Mouse (Mus musculus) CD4-positive helper T cell, adult 2 months (primary cell): ENCODE measurements around the gene Rnf34.

Source experiments
- DNase-seq: peaks from one replicate; pipeline ENCODE4 v3.0.0-alpha.2; 2012; ENCODE audit warnings: low read depth, missing footprints, low spot score

Rnf34 gene

DNA sequence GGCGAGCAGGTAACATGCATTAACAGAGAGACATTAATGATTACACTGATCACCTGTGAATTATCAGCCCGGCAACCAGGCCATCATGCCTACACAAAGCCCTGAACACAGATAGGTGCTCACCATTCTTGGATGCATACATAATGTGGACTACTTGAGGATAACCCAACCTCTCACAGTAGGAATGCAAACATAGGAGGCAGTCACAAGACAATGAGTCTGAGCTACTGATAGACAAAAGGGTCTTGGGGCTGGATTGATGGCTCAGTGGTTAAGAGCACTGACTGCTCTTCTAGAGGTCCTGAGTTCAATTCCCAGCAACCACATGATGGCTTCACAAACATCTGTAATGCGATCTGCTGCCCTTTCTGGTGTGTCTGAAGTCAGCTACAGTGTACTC is 22.8 kb downstream of the Rnf34 start:
- DNase-seq: no peak

DNA sequence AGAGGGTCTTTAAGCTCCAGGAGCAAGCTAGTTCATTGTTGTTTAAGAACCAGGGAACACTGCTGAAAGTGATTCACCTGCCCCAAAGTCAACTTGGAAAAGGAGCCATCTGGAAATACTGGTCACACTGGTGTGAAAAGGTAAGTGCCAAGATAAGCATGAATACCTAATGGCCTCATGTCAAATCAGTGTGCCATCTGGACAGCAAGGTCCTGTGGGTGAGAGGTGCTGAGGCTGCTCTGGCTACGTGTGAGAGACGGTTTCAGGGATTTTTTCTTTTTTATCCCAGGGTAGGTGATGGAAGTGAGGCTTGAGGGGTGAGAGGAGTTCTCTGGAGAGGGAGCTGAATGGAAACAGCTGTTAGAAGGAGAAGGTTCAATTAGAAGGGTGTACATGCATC is 23.7 kb downstream of the Rnf34 start:
- no peak for DNase-seq

DNA sequence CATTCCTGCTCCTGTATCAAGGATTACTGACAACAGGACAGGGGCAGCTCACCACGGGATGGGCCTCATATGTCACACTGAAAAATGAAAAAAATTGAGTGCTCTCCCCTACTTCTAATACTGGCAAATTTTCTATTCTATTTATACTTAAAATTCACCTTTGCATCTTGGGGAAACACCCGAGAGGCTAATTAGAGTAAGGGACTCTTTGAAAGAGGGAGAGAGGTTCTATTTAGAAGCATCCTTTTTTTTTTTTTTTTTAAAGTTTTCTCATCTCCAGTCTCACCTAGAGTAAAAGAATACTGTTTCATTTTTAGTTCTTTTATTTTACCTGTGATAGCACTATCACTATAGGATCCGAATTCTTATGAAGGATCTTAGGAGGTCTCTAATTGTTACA is 24.5 kb downstream of the Rnf34 start:
- no peak for DNase-seq

DNA sequence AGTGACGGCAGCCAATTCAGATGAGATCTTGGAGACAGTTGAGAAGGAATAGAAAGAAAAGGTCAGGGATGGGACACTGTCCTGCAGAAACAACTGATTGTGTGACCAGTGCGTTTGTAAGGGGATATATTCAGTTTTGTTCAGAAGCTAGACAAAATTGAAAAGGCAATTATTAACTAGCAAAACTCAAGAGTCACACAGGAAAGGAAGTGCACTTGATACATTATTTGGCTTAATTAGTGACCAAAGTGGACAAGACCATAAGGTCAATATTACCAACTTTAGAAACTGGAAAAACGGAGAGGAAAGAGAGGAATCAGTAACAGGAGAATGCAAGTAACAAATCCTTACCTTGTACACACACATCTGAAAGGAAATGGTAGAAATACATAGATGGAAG is 26.8 kb downstream of the Rnf34 start:
- DNase-seq: no peak

DNA sequence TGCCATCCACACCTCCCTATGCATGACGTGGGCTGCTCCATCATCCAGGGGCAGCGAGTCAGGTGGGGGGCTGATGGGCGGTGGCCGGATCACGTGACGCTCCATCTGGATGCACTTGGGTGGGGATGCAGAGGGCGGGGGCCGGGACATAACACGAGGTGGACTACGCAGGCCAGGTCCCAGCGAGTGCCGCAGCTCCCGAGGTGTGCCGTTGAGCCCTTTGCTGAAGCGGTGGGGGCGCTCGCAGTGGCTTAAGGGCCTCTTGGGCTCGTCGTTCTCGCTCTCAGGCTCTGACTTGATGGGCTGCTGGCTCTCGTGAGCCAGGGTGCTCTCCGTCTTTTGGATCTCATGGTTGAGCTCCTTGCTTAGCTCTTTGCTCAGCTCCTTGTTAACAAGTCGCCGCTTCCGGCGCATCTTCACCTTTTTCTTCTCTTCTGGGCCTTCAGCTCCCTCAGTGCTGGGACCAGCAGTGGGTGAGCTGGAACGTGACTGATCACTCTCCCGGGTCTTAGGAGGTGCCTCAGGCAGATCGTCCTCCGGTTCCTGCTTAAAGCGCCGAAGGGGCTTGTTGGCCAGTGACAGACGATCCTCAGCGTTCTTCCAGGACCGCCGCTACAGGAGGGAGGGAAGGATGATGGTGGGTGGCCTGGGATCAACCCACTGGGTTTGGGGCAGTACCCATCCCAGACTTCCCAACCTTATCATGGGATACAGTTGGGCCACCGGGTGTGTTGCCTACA is 30.6 kb downstream of the Rnf34 start:
- DNase-seq: no peak

DNA sequence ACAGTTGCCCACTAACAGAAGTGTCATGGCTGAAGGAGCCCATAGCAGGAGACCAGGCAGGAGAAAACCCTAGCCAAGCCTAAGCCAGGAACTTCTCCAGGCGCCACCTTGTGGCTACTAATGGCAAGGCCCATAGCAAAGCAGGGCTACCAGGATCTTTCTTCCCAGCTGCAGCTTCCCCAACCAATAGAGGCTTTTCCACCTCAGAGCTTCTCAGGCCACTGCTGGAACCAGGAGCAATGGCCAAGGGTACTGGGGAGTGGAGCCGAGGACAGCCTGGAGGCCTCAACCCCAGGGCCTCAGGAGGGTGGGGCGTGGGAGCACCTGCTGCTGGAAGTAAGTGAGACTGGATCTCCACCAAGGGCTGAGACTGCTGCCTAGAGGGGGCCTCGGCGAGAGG is 31.5 kb downstream of the Rnf34 start:
- peak; percentile 60 for DNase-seq

DNA sequence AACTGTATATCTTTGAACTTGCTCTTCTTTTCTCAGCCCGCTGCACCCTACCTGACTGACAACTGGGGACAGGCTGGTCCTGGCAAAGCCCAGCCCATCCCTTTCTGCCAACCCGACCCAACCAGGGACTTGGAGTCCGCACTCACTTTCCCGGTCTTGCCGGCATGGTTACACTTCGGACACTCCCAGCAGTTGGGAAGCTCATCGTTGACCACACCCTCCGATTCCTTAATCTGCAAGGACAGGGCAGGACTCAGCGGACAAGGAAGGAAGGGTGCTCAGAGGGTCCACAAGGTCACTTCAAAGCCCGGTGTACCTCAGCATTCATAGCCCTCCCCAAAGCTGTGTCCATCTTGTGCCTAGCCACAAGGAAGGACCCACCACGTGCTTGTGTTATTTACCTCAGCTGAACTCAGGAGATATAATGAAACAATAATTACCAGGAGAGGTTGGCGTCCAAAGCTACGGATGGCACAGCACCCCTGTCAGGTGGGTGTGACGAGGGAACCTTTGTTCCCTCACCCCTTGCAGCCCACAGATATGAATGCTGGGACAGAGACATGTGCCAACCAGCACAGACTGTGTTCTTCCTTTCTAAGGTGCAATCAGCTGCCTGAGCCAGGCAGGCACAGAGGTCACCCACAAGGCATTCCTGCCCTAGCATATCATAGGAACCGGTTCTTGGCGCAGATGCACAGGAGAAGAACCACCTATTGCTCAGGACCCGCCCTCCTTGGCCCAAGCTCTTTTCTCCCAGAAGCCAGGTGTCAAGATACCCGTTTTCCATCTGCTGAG is 32.6 kb downstream of the Rnf34 start:
- no peak for DNase-seq

DNA sequence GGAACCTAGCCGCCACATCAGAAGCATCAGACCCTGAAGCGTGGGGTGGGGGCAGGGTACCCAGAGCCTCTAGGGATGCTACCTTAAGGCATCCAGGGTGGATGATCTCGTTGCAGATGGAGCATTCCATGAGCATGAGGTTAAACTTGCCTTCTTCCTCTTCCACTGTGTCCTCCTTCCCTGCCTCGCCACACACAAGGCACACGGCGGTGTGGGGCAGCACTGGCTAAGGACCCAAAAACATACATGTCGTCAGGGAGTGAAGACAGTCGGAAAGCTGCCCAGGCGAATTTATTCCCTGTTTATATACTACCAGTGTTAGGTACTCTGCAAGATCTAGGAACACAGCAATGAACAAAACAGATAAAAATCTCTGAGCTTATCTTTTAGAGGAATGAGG is 33.4 kb downstream of the Rnf34 start:
- no peak for DNase-seq

DNA sequence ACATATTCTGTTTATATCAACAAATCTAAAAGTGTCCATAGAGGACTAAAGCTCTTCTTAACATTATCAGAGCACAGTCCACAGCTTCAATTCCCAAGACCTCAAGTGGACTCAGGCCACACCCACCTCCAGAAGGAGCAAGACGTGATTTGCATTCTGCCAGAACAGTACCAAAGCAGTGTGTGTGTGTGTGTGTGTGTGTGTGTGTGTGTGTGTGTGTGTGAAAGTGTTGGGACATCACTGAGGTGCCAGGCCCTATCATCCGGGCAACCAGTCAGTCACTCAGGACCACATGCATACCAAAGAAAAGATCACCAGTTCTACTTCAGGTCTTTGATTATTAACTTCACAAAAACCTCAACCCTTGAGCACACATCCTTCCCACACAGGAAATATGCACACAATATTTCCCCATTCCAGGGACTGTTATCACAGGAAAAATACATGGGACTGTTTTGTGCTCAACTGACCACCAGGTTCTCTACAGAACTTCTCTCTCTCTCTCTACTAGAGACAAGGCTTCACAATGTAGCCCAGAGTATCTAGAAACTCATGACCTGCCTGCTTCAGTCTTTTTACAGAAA is 33.9 kb downstream of the Rnf34 start:
- DNase-seq: no peak

DNA sequence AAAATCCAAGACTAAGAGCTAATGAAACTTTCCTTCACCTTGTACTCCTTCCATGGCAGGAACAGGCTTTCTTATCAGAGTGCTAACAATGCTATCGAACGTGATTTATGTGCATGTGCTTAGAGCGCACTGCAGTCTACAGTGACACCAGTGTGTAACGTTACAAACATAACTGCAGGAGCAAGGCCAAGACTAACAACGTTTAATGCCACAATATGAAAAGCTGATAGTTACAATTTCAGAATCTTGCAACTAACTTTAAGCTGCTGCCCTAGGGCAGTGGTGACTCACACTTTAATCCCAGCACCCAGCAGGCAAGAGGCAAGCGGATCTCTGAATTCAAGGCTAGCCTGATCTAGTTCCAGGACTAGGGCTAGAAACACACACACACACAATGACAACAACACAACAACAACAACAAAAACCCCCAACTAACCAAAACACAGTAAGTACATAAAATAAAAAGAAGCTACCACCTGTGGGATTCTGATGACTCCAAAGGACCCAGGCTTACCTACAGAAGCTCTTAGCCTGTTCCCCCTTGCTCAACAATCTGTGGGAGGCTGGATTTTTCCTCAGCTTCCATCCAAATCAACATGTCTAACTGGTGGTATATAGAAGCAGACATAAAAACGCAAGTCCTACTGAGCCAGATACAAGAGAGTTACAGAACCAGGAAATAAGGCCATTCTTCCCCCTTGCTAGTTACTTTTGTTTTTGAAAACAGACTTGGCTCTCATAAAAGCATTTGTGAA is 34.9 kb downstream of the Rnf34 start:
- no peak for DNase-seq

DNA sequence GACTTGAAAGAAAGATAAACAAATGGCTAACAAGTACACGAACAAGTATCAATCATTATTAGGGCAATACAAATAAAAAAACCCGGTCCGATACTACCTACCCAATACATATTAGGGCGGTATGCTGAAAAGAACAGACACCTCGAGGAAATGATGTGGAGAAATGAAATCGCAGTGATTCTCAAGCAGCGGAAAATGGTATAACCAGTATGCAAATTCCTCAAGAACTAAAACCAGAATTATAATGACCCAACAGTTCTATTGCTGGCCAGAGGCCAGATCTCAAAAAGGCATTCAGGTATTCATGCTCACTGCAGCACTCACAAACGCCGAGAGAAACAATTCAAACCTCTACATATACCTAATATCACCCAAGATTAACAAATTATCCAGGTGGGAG is 37.2 kb downstream of the Rnf34 start:
- DNase-seq: no peak

DNA sequence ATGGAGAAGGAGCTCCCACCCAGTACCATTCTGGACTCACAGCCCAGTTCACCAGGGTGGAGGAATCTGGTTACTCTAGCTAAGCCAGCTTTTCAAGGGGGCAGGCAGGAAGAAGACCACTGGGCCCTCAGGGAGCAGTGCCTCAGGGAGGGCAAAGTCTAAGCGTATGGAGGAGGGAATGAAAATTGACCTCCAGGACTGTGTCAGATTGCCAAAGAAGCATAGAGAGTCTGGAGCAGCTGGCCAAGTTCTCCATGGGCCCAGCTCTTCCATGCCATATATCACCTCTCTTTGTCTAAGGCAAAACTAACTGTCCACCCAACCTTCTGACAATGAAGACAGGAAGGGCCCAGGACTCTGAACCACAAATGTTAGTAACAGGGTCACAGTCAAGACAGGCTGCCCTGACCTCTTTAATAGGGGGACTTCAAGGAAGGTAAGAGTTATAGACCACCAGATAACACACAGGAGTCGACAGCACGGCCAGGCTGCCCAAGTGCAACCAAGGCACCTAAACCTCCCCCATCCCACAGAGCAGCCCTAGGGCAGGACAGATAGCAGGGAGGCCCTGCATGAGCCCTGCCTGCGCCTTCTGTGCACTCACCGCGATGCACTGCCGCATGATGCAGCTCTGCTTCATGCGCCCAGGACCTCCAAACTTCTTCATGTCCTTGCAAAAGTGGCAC is 38.2 kb downstream of the Rnf34 start:
- no peak for DNase-seq

DNA sequence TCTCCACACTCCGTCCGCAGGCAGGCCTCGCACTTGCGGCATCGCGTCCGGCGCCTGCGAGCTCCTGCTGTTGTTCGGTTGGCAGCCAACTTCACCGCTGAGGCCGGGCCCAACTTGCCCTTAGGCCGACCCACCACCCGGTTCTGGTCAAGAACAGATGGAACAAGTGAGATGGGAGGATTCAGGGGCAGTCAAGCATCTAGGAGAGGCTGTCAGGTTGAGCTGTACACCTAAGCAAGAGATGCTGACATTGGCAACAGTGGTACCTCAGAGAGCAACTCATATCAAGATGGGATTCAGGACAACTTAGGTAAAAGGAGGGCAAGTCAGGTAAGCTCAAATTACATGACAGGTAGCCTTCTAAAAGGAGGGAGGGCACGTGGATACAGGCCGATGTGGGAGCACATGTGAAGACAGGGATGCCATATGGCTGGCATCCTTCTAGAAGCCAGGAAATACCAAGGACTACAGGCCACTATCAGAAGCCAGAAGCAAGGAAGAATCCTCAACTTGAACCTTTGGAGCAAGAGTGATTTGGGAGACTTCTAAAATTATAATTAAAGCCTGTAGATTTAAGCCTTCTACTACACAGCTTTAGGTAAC is 38.9 kb downstream of the Rnf34 start:
- DNase-seq: no peak

DNA sequence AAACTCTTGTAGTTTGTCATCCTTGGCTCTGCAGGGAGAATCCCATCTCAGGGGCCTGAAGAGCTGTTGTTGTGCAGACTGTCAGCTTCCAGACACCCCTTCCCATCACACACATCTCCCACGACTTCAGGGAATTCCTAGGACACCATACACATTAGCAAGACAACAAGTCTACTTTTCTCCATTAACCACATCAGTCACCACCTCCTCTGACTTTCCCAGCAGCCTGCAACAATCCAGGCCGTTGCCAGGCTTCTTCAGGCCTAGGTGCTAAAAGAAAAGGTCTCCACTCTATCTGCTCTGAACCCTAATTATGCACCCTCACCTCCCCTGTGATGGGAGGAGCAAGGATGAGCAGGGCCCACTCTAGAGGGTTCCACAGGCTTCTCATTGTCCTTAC is 40.5 kb downstream of the Rnf34 start:
- DNase-seq: no peak

DNA sequence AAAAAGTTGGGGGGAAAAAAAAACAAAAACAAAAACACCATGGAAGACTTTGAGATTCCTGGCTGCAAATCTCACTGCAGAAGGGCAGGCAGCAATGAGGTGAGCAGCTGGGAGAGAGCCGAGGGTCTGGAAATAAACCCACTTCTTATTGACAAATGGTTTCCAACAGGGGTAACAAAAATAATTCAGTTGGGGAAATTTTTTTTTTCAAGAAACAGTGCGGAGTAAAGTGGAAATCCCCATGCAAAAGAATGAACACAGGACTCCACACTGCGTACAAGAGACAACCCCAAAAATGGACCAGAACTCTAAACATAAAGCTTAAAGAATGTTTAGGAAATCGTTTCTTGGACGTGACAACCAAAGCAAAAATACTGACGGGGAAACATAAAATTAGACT is 43.4 kb downstream of the Rnf34 start:
- no peak for DNase-seq

DNA sequence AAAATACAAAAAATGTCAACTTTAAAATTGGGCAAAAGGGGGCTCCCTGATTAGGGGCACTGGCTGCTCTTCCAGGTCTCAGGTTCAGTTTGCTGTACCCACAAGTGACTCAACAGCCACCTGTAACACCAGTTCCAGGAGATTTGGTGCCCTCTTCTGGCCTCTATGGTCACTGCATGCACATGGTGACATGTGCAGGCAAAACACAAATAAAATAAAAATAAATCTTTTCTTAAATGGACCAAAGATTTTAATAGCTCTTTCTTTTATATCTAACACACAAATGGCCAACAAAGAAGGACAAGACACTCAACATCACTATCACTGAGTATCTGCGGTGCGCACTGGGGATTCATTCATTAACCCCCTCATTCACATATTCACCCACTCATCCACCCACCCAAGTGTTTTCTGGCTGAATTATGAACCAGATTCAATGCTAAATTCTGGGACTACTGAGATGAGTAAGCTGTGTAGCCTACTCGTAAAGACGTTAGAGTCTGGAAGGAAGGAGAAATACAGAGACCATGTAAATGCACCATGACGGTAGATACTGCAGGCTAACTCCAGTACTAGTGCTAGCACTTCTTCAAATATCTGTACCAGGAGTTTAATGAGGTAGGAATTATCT is 44.3 kb downstream of the Rnf34 start:
- DNase-seq: peak; percentile 76

DNA sequence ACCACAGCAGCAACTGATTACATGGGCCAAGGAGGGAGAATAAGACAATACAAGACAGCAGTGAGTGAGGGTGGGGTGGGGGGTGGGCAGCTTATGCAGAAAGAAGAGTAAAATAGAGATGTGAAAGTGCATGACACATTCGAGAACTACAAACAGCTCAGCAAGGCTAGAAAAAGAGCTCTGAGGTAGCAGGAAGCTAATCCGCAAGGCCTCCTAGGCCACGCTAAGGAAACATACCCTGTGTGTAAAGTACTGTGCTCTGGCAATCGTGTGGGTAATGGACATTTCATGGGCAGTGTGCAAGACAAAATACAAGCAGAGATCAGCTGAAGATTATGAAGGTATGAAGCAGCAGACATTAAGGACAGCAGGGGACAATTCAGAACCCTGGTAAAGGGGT is 45.0 kb downstream of the Rnf34 start:
- DNase-seq: peak; percentile 21

DNA sequence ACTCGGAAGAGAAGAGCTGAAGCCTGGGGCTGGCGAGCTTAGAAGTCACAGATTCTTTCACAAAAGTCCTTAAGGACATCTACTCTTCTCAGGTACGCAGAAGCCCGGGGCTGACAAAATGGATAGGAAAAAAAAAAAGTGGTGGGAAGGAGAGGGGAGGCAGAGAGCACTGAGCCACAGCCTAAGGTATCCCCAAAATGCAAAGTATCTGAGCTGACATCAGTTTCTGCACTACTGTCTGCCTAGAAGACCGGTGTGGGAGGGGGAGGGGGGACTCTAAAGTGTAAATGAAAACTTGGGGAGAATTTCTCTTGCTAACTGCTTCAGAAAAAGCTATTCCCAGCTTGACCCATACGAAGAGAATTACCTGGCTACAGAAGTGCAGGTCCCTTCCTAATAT is 48.3 kb downstream of the Rnf34 start:
- DNase-seq: no peak

DNA sequence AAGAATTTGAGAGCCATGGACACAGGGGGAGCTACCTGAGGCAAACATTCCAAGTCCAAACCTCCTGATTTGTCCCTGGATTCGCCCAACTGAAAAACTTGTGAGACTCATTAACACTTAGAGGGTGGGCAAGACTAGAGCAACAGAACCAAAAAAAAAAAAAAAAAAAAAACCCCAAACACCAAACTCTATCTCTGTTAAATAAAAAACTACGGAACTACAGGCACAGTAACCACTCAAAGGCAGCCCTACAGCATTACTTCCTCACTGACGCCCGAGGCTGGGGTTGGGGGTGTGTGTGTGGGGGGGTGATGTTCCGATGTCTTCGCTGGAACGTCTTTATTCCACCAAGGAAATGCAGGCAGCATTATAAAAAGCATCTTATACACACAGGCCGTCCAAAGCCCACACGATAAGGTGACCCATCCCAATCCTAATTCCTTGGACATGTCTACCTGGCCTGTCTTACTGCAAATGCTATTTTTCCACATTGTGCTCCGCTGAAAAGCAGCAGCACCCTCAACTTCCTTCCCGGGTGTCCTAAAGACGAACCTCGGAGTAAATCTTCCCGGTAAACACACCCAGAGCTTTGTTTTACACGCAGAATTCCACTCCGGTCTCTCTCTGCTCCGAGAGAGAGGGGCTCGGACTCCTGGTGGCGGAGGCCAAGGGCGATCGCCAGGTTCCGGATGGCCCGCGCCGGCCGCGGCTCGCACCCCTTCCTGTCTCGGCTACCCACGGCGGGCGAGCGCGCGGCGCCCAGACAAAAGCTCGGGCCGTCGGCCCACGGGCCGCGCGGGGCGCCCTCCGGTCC is 49.3 kb downstream of the Rnf34 start:
- DNase-seq: peak; percentile 50
